Mouse (Mus musculus) layer of hippocampus, adult 8-10 months (tissue): Measurements from ENCODE around the gene Ostm1. TPM values are rescaled to one million over a fixed set of nuclear protein-coding genes. Genes with fewer than 3 reads are reported as not detected.

Experiments
- DNase-seq, 2 experiments: peaks; one replicate each; pipeline ENCODE4 v3.0.0; 2022; ENCODE audit warnings: low spot score in 2 of 2
- total RNA-seq, 4 experiments: library from RNA; stranded (reverse); gene quantifications; 2 replicates each; pipeline ENCODE4 v1.2.4; 2022

Gene Ostm1
- total RNA-seq, 4 experiments from 2014 or later, result 53.4 to 60.1 (median 55.3) TPM

- peak; percentile 6 to 22 for DNase-seq
Observed at GRCm38 (mm10) chr10:42734546-42735060, 151.0 kb downstream of the Ostm1 start.

DNA sequence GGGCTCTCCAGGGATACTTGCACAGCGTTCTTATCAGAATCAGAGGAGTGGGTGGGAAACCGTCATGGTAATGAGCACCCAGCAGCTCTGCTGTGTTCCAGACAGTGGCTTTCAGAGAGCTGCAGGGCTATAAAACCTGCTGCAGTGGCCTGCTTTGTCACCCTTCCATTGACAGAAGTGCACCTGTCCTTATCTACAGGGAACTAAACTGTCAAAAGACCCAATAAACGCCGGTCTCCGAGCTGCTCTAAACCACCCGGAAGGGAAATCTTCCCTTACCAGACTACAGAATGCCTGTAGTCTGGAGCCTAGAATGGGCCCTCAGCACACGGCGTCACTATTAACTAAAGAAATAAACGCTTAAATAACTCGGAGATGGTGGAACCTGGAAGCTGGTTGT is 168.2 kb downstream of the Ostm1 start:
- no peak for DNase-seq

Other genes starting within 250 kb of the Ostm1 start
- gene Afg1l, start 105.3 kb upstream of the Ostm1 start, total RNA-seq, result 10 to 100 TPM; 11.1 to 15.8 (median 13.9) TPM
- 100 to 1,000 TPM; 176 to 202 (median 187) TPM for gene Snx3, start 81.8 kb upstream of the Ostm1 start, total RNA-seq
- 10 to 100 TPM; 14.7 to 17.3 (median 16.0) TPM for gene Nr2e1, start 190 bp upstream of the Ostm1 start, total RNA-seq
- 10 to 100 TPM; 43.7 to 50.3 (median 46.2) TPM for gene Sec63, start 177.7 kb downstream of the Ostm1 start, total RNA-seq